Mouse (Mus musculus) lung, postnatal 0 days (tissue): ENCODE measurements at regions not wholly inside any gene's neighbourhood (a gene's known extent, or its start where the extent isn't known, plus 50 kb on each side); places are given as distances from the start of the nearest gene placed in this dataset.

Experiments
- CTCF ChIP-seq: IDR thresholded peaks from 2 replicates; pipeline ENCODE4 v1.5.1; 2016; ENCODE audit warnings: antibody characterized with exemption, mild to moderate bottlenecking
- EP300 ChIP-seq: IDR thresholded peaks from 2 replicates; pipeline ENCODE4 v1.6.1; 2016; ENCODE audit warnings: antibody characterized with exemption, mild to moderate bottlenecking, control low read depth

- no peak for TF ChIP-seq CTCF
- TF ChIP-seq EP300 = no peak
Observed at GRCm38 (mm10) chrX:11895396-11895795, 264.8 kb downstream of the Bcor start.
